Mouse (Mus musculus): ENCODE measurements around the gene Mmp1b. TPM values are rescaled to one million over a fixed set of nuclear protein-coding genes. Genes with fewer than 3 reads are reported as not detected.
"Not testable (repeated sequence)": the region's sequence is repeated elsewhere in the genome, so short reads cannot be mapped to it uniquely, and the experiment has no call there.

The Mmp1b gene
- total RNA-seq (2021), result not detected
- long read RNA-seq, result 0 reads

GRCm38 (mm10) chr9:7387947-7388346 lies at the start of gene Mmp1b:
Mmp1b (minus strand) TSS chr9:7388047.
- no peak for DNase-seq (ENCODE audit: low spot score in 2 of 2)

GRCm38 (mm10) chr9:7396556-7396955 lies 8.7 kb upstream of the Mmp1b start:
- not testable (repeated sequence) for DNase-seq (ENCODE audit: low spot score in 2 of 2)

- no peak for DNase-seq (ENCODE audit: low spot score in 2 of 2)
Observed at GRCm38 (mm10) chr9:7354535-7354934, 33.3 kb downstream of the Mmp1b start.

- no peak for DNase-seq (ENCODE audit: low spot score in 2 of 2)
Observed at GRCm38 (mm10) chr9:7345513-7345912, 42.3 kb downstream of the Mmp1b start.

- no peak for DNase-seq (ENCODE audit: low spot score in 2 of 2)
Observed at GRCm38 (mm10) chr9:7344107-7344506, 43.7 kb downstream of the Mmp1b start, which contains the start of gene Mmp12. Mmp12 (plus strand) TSS chr9:7344381.

- no peak for DNase-seq (ENCODE audit: low spot score in 2 of 2)
Observed at GRCm38 (mm10) chr9:7336740-7337483, 50.9 kb downstream of the Mmp1b start.

GRCm38 (mm10) chr9:7335766-7336680 lies 51.8 kb downstream of the Mmp1b start:
- DNase-seq (ENCODE audit: low spot score in 2 of 2), result no peak

GRCm38 (mm10) chr9:7331847-7332246 lies 56.0 kb downstream of the Mmp1b start:
- DNase-seq (ENCODE audit: low spot score in 2 of 2), result no peak

Other genes starting within 250 kb of the Mmp1b start
- gene Dync2h1, start 203.6 kb downstream of the Mmp1b start, total RNA-seq (2021), result 10 to 100 TPM; 25.6 to 28.8 TPM
- gene Dcun1d5, start 203.5 kb downstream of the Mmp1b start, total RNA-seq (2021), result 100 to 1,000 TPM in 1 of 2 experiments, 10 to 100 TPM in 1; 86.5 to 103 TPM
- gene Mmp13, start 115.5 kb downstream of the Mmp1b start, total RNA-seq (2021), result not detected
- gene Mmp12, start 43.7 kb downstream of the Mmp1b start, total RNA-seq (2021), result not detected
- gene Mmp3, start 57.8 kb upstream of the Mmp1b start, total RNA-seq (2021), result not detected
- gene Mmp10, start 114.3 kb upstream of the Mmp1b start, total RNA-seq (2021), result not detected
- gene Mmp8, start 170.4 kb upstream of the Mmp1b start, total RNA-seq (2021), result not detected
- gene Mmp27, start 183.3 kb upstream of the Mmp1b start, total RNA-seq (2021), result not detected
- not detected for gene Mmp20, start 240.2 kb upstream of the Mmp1b start, total RNA-seq (2021)